ENCODE assay signal across 8 mouse cellular contexts in genomic region chr10:75316908-75317761, GRCm38 (mm10). TPM values are rescaled to one million over a fixed set of nuclear protein-coding genes. Genes with fewer than 3 reads are reported as not detected.
DNase-seq lines count a peak whose midpoint lies in the region; ATAC-seq and TF ChIP-seq lines count a peak whose summit lies in the region.

No protein-coding gene starts in this region.

- H3K4me3 ChIP-seq in hindbrain, embryonic 15.5 days: peak overlapping the region; percentile 37
- peak overlapping the region; percentile 61 for H3K4me3 ChIP-seq in liver, embryonic 11.5 days (ENCODE audit: low read depth, low read length)
- peak overlapping the region; percentile 31 for H3K4me3 ChIP-seq in midbrain, postnatal 0 days (ENCODE audit: low read depth, low read length)

- H3K4me1 ChIP-seq in hindbrain, embryonic 15.5 days (replicated peaks): peaks cover 12% of the 10 kb centered on the region
- H3K4me1 ChIP-seq in liver, embryonic 11.5 days (replicated peaks; ENCODE audit: control insufficient read depth, insufficient read depth, low read length): peaks cover 30% of the 10 kb centered on the region
- no peaks in the 10 kb centered on the region for H3K4me1 ChIP-seq in midbrain, postnatal 0 days (ENCODE audit: insufficient read depth, low read length)

- WGBS in hindbrain, embryonic 15.5 days: 1% methylated on average over 72 of the region's 81 CpGs
- 1% methylated on average over 72 of the region's 81 CpGs for WGBS in liver, embryonic 11.5 days
- WGBS in midbrain, postnatal 0 days: 1% methylated on average over 65 of the region's 81 CpGs

- peak; percentile 73 for TF ChIP-seq CTCF in midbrain, postnatal 0 days (IDR thresholded peaks at IDR 0.05)

- ATAC-seq in frontal cortex, adult (ENCODE audit: low TSS enrichment): no peak; the same call in 1 of the 2 replicates
- ATAC-seq in hindbrain, embryonic 15.5 days (ENCODE audit: low FRiP score, low read depth): peak; percentile 46; the same call in 1 of the 2 replicates
- ATAC-seq in liver, embryonic 11.5 days (replicated peaks; ENCODE audit: low FRiP score): peak; percentile 59
- peak; percentile 59; the same call in 1 of the 2 replicates for ATAC-seq in midbrain, postnatal 0 days (ENCODE audit: low FRiP score)

- H3K27me3 ChIP-seq in hindbrain, embryonic 15.5 days: peaks cover 23% of the 10 kb centered on the region
- H3K27me3 ChIP-seq in liver, embryonic 11.5 days (replicated peaks; ENCODE audit: control insufficient read depth, insufficient read depth, low read length): peaks cover 17% of the 10 kb centered on the region
- H3K27me3 ChIP-seq in midbrain, postnatal 0 days (ENCODE audit: insufficient read depth, low read length): peaks cover 33% of the 10 kb centered on the region
- no peaks in the 10 kb centered on the region for H3K27me3 ChIP-seq in splenic B cell, adult 2 months (ENCODE audit: control insufficient read depth, insufficient read depth, low read length, poor library complexity, severe bottlenecking)

- H3K4me2 ChIP-seq in hindbrain, embryonic 15.5 days: peak overlapping the region; percentile 52
- peak overlapping the region; percentile 90 for H3K4me2 ChIP-seq in liver, embryonic 11.5 days
- peak overlapping the region; percentile 46 for H3K4me2 ChIP-seq in midbrain, postnatal 0 days (ENCODE audit: low read depth, low read length, poor library complexity, severe bottlenecking)

- no peaks in the 10 kb centered on the region for H3K36me3 ChIP-seq in hindbrain, embryonic 15.5 days
- no peaks in the 10 kb centered on the region for H3K36me3 ChIP-seq in liver, embryonic 11.5 days (ENCODE audit: control insufficient read depth, insufficient read depth, low read length)
- H3K36me3 ChIP-seq in midbrain, postnatal 0 days (ENCODE audit: insufficient read depth, low read length): peaks cover 3% of the 10 kb centered on the region; the same call in 1 of the 2 replicates
- no peaks in the 10 kb centered on the region for H3K36me3 ChIP-seq in splenic B cell, adult 2 months (ENCODE audit: control insufficient read depth, insufficient read depth, low read length, poor library complexity, severe bottlenecking)

- peak; percentile 21 to 22 for DNase-seq in frontal cortex, postnatal 36 days (ENCODE audit: low spot score in 2 of 2)
- DNase-seq in cerebellum, adult 9-11 months: peak; percentile 28
- DNase-seq in gastrocnemius, postnatal 10 days: peak; percentile 82
- DNase-seq in liver, embryonic 11.5 days (ENCODE audit: low spot score): peak; percentile 78
- DNase-seq in midbrain, postnatal 0 days (ENCODE audit: low spot score): peak; percentile 26
- DNase-seq in splenic B cell, adult 2 months (ENCODE audit: low read depth, low spot score): peak; percentile 78

- peak overlapping the region; percentile 10; the same call in 1 of the 2 replicates for H3K27ac ChIP-seq in hindbrain, embryonic 15.5 days (replicated peaks)
- H3K27ac ChIP-seq in liver, embryonic 11.5 days (ENCODE audit: low read depth, low read length): no peak overlapping the region
- H3K27ac ChIP-seq in midbrain, postnatal 0 days (ENCODE audit: low read depth, low read length): no peak overlapping the region

- H3K9me3 ChIP-seq in hindbrain, embryonic 15.5 days: no peaks in the 10 kb centered on the region
- H3K9me3 ChIP-seq in liver, embryonic 11.5 days (ENCODE audit: control insufficient read depth, low read length): no peaks in the 10 kb centered on the region
- no peaks in the 10 kb centered on the region for H3K9me3 ChIP-seq in midbrain, postnatal 0 days (ENCODE audit: low read length)

- H3K9ac ChIP-seq in hindbrain, embryonic 15.5 days: peak overlapping the region; percentile 20
- peak overlapping the region; percentile 70 for H3K9ac ChIP-seq in liver, embryonic 11.5 days (ENCODE audit: low read depth, low read length)
- 0 out of 2 replicates have a peak overlapping the region, but pooled peaks have one; percentile 24 for H3K9ac ChIP-seq in midbrain, postnatal 0 days (replicated peaks; ENCODE audit: low read length, poor library complexity, severe bottlenecking)

RNA-seq across cellular contexts. Expression of gene Adora2a, which starts 0.5 kb away (rescaled TPM):
- 1 to 10 TPM; 4.3 to 6.2 TPM for total RNA-seq in gastrocnemius, postnatal 10 days (2021)
- polyA plus RNA-seq in hindbrain, embryonic 15.5 days (2015; fragmentation: Nextera tagmentation; extraction: Ambion mirVana): 3.5 and 4.1 TPM in 2 replicates
- 5.1 and 6.0 TPM in 2 replicates for polyA plus RNA-seq in liver, embryonic 11.5 days (2014; fragmentation: Nextera tagmentation; extraction: Ambion mirVana)
- total RNA-seq in midbrain, postnatal 0 days (2014; rRNA removed): 4.3 and 11.7 TPM in 2 replicates
- polyA plus RNA-seq in midbrain, postnatal 0 days (2015; fragmentation: Nextera tagmentation; extraction: Ambion mirVana): 1.7 and 1.9 TPM in 2 replicates

Comparison
In these comparisons a context has a peak if more than half of its experiments do, and no peak if none do; other contexts are left out.
1. DNase-seq: peak in every context shown above with its lines; median percentile 82 in gastrocnemius, postnatal 10 days; 78 in liver, embryonic 11.5 days; 78 in splenic B cell, adult 2 months; 28 in cerebellum, adult 9-11 months; 26 in midbrain, postnatal 0 days; 22 in frontal cortex, postnatal 36 days.
2. H3K9ac ChIP-seq: peak in every context shown above with its lines; median percentile 70 in liver, embryonic 11.5 days; 24 in midbrain, postnatal 0 days; 20 in hindbrain, embryonic 15.5 days.